In the genomic region with DNA sequence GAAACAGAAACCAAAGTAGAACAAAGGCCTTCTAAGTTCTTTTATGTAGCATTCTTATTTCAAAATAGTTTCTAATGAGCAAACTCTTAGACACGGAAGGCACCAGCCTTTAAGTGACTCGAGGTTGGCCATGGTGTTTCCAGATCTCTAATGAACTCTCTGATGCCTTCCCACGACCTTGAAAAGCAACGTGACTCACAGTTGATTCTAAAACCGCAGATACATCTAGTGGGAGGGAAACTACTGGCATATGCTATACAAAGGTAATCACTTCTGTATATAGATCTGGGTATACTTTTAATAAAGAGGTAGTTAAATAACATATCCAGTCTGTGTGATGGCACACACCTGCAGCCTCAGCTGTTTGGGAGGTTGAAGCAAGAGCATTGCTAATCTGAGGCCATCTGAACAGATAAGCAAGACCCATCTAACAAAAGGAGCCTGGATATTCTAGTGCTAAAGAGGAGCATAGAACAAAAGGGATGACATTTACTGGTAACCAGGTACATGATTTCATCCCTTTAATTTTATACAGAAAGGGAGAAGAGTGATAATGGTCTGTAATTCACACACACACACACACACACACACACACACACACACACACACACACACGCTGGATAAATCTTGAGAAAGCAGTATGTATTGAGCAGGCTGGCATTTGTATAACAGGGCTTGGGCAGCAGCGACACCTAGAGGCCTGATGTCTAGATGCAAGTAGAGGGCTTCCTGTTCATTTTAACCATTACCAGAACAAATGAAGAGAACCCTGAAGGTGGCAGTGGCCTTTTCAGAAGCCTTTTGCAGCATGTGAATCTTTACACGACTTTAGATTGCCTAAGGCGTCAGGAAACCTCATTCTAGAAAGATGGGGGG, we compare ENCODE assay signal across 8 mouse cellular contexts.
DNase-seq lines count a peak whose midpoint lies in the region; ATAC-seq and TF ChIP-seq lines count a peak whose summit lies in the region.

No protein-coding gene starts in this region.

- no peak overlapping the region for H3K4me2 ChIP-seq in forebrain, embryonic 12.5 days

- peak; percentile 74 for TF ChIP-seq CTCF in layer of hippocampus, adult 2 months (conservative IDR thresholded peaks at IDR 0.05)

- H3K27me3 ChIP-seq in forebrain, embryonic 12.5 days: no peaks in the 10 kb centered on the region

- in situ Hi-C loops in ES-E14 (cut with MboI; ENCODE audit: low sequenced_read_pairs in 2 of 2, unreplicated experiment in 2 of 2): loop anchor here (10.0 to 25.0 kb wide), 2 partner anchors 222 to 225 kb away; no protein-coding TSS in a partner anchor

- peak; percentile 84 for ATAC-seq in forebrain, embryonic 12.5 days (ENCODE audit: low FRiP score)
- peak; percentile 72 to 89; a peak in 3 of 4 replicates for ATAC-seq in hematopoietic stem cell, adult 5-6 weeks (replicated peaks in 1 of 2; ENCODE audit: insufficient read depth in 1 of 2, low FRiP score in 2 of 2, low TSS enrichment in 1 of 2, low read depth in 1 of 2, poor library complexity in 2 of 2, severe bottlenecking in 2 of 2)

- peaks cover 0 to 2% of the 10 kb centered on the region in 2 experiments; a peak in 1 of 4 replicates for H3K4me1 ChIP-seq in ES-E14 (ENCODE audit: control insufficient read depth in 2 of 2, insufficient read depth in 2 of 2, low read length in 2 of 2, poor library complexity in 1 of 2)
- peaks cover 27% of the 10 kb centered on the region for H3K4me1 ChIP-seq in forebrain, embryonic 12.5 days

- no peak overlapping the region for H3K4me3 ChIP-seq in ES-E14 (ENCODE audit: insufficient read depth in 1 of 2, low read depth in 1 of 2, low read length in 2 of 2, poor library complexity in 1 of 2, severe bottlenecking in 1 of 2)
- no peak overlapping the region for H3K4me3 ChIP-seq in forebrain, embryonic 12.5 days (replicated peaks)
- no peak overlapping the region for H3K4me3 ChIP-seq in layer of hippocampus, adult 2 months

- DNase-seq in ES-E14 (ENCODE audit: low read depth, low spot score): peak; percentile 59
- DNase-seq in c-Kit-positive CD71-negative TER-119-negative erythroid progenitor cells, embryonic 14.5 days (ENCODE audit: low read depth): peak; percentile 53
- peak; percentile 83 to 87 for DNase-seq in layer of hippocampus, adult 2 months (ENCODE audit: low spot score in 2 of 2)
- peak; percentile 83 for DNase-seq in lung, postnatal 10 days
- peak; percentile 94 for DNase-seq in retina, postnatal 1 day
- DNase-seq in thymus, postnatal 4 days: peak; percentile 86

- no peak overlapping the region for H3K9ac ChIP-seq in ES-E14 (ENCODE audit: insufficient read depth, low read depth, low read length, poor library complexity, severe bottlenecking)
- H3K9ac ChIP-seq in forebrain, embryonic 12.5 days: 0 out of 2 replicates have a peak overlapping the region, but pooled peaks have one; percentile 2

- no peaks in the 10 kb centered on the region for H3K36me3 ChIP-seq in ES-E14 (ENCODE audit: control insufficient read depth, insufficient read depth, low read length, poor library complexity, severe bottlenecking)
- H3K36me3 ChIP-seq in forebrain, embryonic 12.5 days (replicated peaks): no peaks in the 10 kb centered on the region

- 41% methylated on average over 9 of the region's 9 CpGs for WGBS in forebrain, embryonic 12.5 days

- no peaks in the 10 kb centered on the region for H3K9me3 ChIP-seq in ES-E14 (ENCODE audit: control insufficient read depth, insufficient read depth, low read depth, low read length)
- no peaks in the 10 kb centered on the region for H3K9me3 ChIP-seq in forebrain, embryonic 12.5 days

- no peak overlapping the region for H3K27ac ChIP-seq in ES-E14 (ENCODE audit: insufficient read depth, low read depth, low read length, poor library complexity, severe bottlenecking)
- peak overlapping the region; percentile 42; the same call in 1 of the 2 replicates for H3K27ac ChIP-seq in forebrain, embryonic 12.5 days
- peak overlapping the region; percentile 59; the same call in 1 of the 2 replicates for H3K27ac ChIP-seq in layer of hippocampus, adult 2 months

TF ChIP-seq in ES-E14, 5 proteins besides CTCF, POLR2A, EP300 and RAD21:
- TF ChIP-seq CHD2 (IDR thresholded peaks at IDR 0.05; ENCODE audit: low read depth, low read length): no peak
- TF ChIP-seq ZNF384 (IDR thresholded peaks at IDR 0.05; ENCODE audit: low read depth, low read length): no peak
- no peak for TF ChIP-seq MAFK (IDR thresholded peaks at IDR 0.05; ENCODE audit: insufficient read depth, low read depth, low read length)
- TF ChIP-seq HCFC1 (IDR thresholded peaks at IDR 0.05; ENCODE audit: borderline replicate concordance, insufficient read depth, low read length): no peak
- peak; percentile 90; the same call in 1 of the 2 replicates for TF ChIP-seq ZC3H11A (IDR thresholded peaks at IDR 0.05; ENCODE audit: borderline replicate concordance, low read depth, low read length)
